Mouse (Mus musculus) left cerebral cortex, adult 2 months (tissue): ENCODE measurements around the gene Ccdc174. TPM values are rescaled to one million over a fixed set of nuclear protein-coding genes. Genes with fewer than 3 reads are reported as not detected.

Source experiments
- DNase-seq, 2 experiments: peaks; one replicate each; pipeline ENCODE4 v3.0.0; 2021 to 2022; ENCODE audit warnings: low spot score in 2 of 2, mixed read lengths in 1 of 2; ENCODE audit errors: extremely low spot score in 1 of 2
- H3K27ac ChIP-seq: fragments of 200-600 bp; 2 replicates; pipeline ENCODE4 v1.8.1; 2022
- H3K4me3 ChIP-seq: fragments of 200-600 bp; 2 replicates; pipeline ENCODE4 v1.8.1; 2022
- CTCF ChIP-seq: fragments of 200-600 bp; IDR thresholded peaks from 2 replicates; pipeline ENCODE4 v1.8.1; 2022; ENCODE audit warnings: antibody characterized with exemption, mild to moderate bottlenecking, moderate library complexity
- intact Hi-C: fragments of 180-260 bp; cut with DNase I; formaldehyde crosslinking; loops from one replicate; pipeline ENCODE4 v1.15.1; 2025
- total RNA-seq, 2 experiments: library from RNA; stranded (reverse); gene quantifications; 2 replicates each; pipeline ENCODE4 v1.2.3; 2021

Ccdc174 gene
- total RNA-seq, 2 experiments from 2014 or later: 26.2 to 27.0 TPM

DNA sequence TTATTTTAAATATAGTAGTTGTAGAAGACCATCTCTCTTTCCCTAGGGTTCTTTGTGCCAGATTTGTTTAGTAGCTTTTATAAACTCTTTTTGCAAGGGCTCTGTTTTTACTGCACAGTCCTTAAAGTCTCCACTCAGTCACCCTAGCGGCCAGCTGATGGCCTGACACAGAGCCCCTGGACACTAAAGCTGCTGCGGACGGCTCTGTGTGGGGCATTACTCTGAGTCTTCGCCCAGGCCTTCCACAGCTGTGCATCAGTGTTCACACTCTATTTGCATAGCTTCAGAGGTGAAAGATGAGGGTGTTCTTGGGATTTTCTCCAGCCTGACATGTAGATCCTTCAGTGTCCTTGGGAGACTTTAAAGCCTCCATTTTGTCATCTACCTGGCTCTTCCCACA lies 60.6 kb downstream of the Ccdc174 start:
- H3K4me3 ChIP-seq: no peak overlapping the region
- no peak for DNase-seq
- no peak for TF ChIP-seq CTCF
- no peak overlapping the region for H3K27ac ChIP-seq
- intact Hi-C loops: no loop called here

GRCm38 (mm10) chr6:91948426-91948825 lies 70.6 kb downstream of the Ccdc174 start:
- Histone ChIP-seq H3K4me3 (no peak overlapping the region), H3K27ac (no peak overlapping the region)
- intact Hi-C loops: no loop called here
- no peak for DNase-seq
- no peak for TF ChIP-seq CTCF

Other genes with a start within 250 kb of the Ccdc174 start
- 100 to 1,000 TPM; 127 to 147 TPM for gene Slc6a6, start 194.0 kb upstream of the Ccdc174 start, total RNA-seq
- 10 to 100 TPM; 16.2 to 17.3 TPM for gene Grip2, start 50.8 kb upstream of the Ccdc174 start, total RNA-seq
- gene 4930590J08Rik, start 24.8 kb downstream of the Ccdc174 start, total RNA-seq: 1 to 10 TPM; 2.9 to 3.5 TPM
- 1 to 10 TPM; 4.6 TPM for gene Fgd5, start 100.8 kb downstream of the Ccdc174 start, total RNA-seq
- 100 to 1,000 TPM in 1 of 2 experiments, 10 to 100 TPM in 1; 98.6 to 107 TPM for gene Nr2c2, start 213.3 kb downstream of the Ccdc174 start, total RNA-seq